Mouse (Mus musculus): ENCODE measurements around the gene Ccdc152. TPM values are rescaled to one million over a fixed set of nuclear protein-coding genes. Genes with fewer than 3 reads are reported as not detected.

The Ccdc152 gene
- polyA plus RNA-seq, 1 experiment from 2014 or later: not detected

Other genes with a start within 250 kb of the Ccdc152 start
- 91.8 and 92.2 TPM in 2 replicates for gene Selenop, start 35.0 kb downstream of the Ccdc152 start, polyA plus RNA-seq (2014; fragmentation: Nextera tagmentation; extraction: Ambion mirVana)